14 mouse cellular contexts compared by ENCODE assay signal in genomic region chr10:7816476-7816875, GRCm38 (mm10). TPM values are rescaled to one million over a fixed set of nuclear protein-coding genes. Genes with fewer than 3 reads are reported as not detected.
"Had no signal": no experiment of that assay in that cellular context is flagged by ENCODE, and none has a peak within 500 bp of the region (broad histone marks: within the 10 kb centered on the region; RNA-seq: fewer than 3 reads in every experiment).

No protein-coding gene starts in this region.

- H3K27ac ChIP-seq: left cerebral cortex, adult 2 months; limb, embryonic 10.5 days; liver, embryonic 15.5 days; midbrain, embryonic 12.5 days; neural tube, embryonic 15.5 days; stomach, postnatal 0 days had no signal

- ATAC-seq: lung, postnatal 0 days had no signal

- H3K4me1 ChIP-seq: limb, embryonic 10.5 days; liver, embryonic 15.5 days; midbrain, embryonic 12.5 days; neural tube, embryonic 15.5 days had no signal

- H3K9ac ChIP-seq: liver, embryonic 15.5 days; midbrain, embryonic 12.5 days; neural tube, embryonic 15.5 days had no signal

- H3K27me3 ChIP-seq: liver, embryonic 15.5 days; midbrain, embryonic 12.5 days; neural tube, embryonic 15.5 days had no signal

- H3K4me2 ChIP-seq: liver, embryonic 11.5 days; liver, embryonic 15.5 days; midbrain, embryonic 12.5 days; neural tube, embryonic 15.5 days had no signal

- H3K4me3 ChIP-seq: left cerebral cortex, adult 2 months; limb, embryonic 10.5 days; liver, embryonic 15.5 days; midbrain, embryonic 12.5 days; neural tube, embryonic 15.5 days had no signal

- H3K9me3 ChIP-seq: limb, embryonic 10.5 days; liver, embryonic 15.5 days; midbrain, embryonic 12.5 days; neural tube, embryonic 15.5 days had no signal

- DNase-seq: kidney, postnatal 10 days; lung, adult 2 months; lung, postnatal 36 days; right cerebral cortex, adult 18-20 months; right cerebral cortex, postnatal 25 days; thymus, postnatal 4 days had no signal

RNA-seq across cellular contexts. Expression of gene Zc3h12d, which starts 15.8 kb away (rescaled TPM):
- polyA plus RNA-seq: limb, embryonic 10.5 days had no signal
